Mouse (Mus musculus) Patski (cell line): ENCODE measurements around the gene Msantd3. TPM values are rescaled to one million over a fixed set of nuclear protein-coding genes. Genes with fewer than 3 reads are reported as not detected.

Source experiments
- ATAC-seq: fragments of 100-300 bp; one replicate; pipeline ENCODE4 v1.8.0; 2021
- CTCF ChIA-PET: fragments of 350-600 bp; sonication (Branson Sonifier 250); formaldehyde crosslinking; loops from one replicate; lab custom pipeline; 2022; ENCODE audit warnings: inconsistent platforms; lab: Charles Lee
- POLR2A ChIA-PET: fragments of 350-600 bp; sonication (Branson Sonifier 250); formaldehyde crosslinking; loops from one replicate; lab custom pipeline; 2022; ENCODE audit warnings: antibody characterized with exemption, inconsistent platforms; lab: Charles Lee
- DNase-seq: peaks from one replicate; pipeline ENCODE4 v3.0.0-alpha.2; 2011; ENCODE audit warnings: low read depth, low spot score
- H3K27me3 ChIP-seq: fragments of 371-371 bp; one replicate; pipeline ENCODE4 v1.5.1; 2021
- CTCF ChIP-seq: fragments of 100-300 bp; IDR thresholded peaks from one replicate; pipeline ENCODE4 v1.5.1; 2021
- in situ Hi-C: fragments of 300-500 bp; cut with MboI; formaldehyde crosslinking; loops from 3 replicates; pipeline ENCODE4 v1.11.1; 2018; ENCODE audit warnings: low pct_unique_long_range_greater_than_20kb, mixed read lengths
- polyA plus RNA-seq: library from polyadenylated mRNA; unstranded; gene quantifications from one replicate; pipeline ENCODE4 v1.2.3, GENCODE M21; 2021

Msantd3 gene
- polyA plus RNA-seq, result 28.5 TPM

- in situ Hi-C loops, result no loop called here
Measured at GRCm38 (mm10) chr4:48539841-48540575, at the start of gene Msantd3. Gene Msantd3, plus strand, starts transcription at chr4:48539935.

GRCm38 (mm10) chr4:48491290-48491743, 48.4 kb upstream of the Msantd3 start:
- DNase-seq, result no peak
- CTCF ChIA-PET, result no interaction called here

More at GRCm38 (mm10) chr4:48539841-48540575, at the start of gene Msantd3:
- TF ChIP-seq CTCF, result no peak
- CTCF ChIA-PET, result no interaction called here
- POLR2A ChIA-PET, result interaction anchor here (1.1 kb wide), 1 partner anchor 46 kb away, joined by 3 read pairs; no protein-coding TSS in a partner anchor
- DNase-seq (no peak), ATAC-seq (peak; percentile 72)
- H3K27me3 ChIP-seq, result no peaks in the 10 kb centered on the region

GRCm38 (mm10) chr4:48492510-48492909, 47.2 kb upstream of the Msantd3 start:
- ChIA-PET CTCF (no interaction called here), POLR2A (no interaction called here)
- no peak for ATAC-seq
- no peak for DNase-seq
- in situ Hi-C loops, result no loop called here
- no peak for TF ChIP-seq CTCF
- no peaks in the 10 kb centered on the region for H3K27me3 ChIP-seq

More at GRCm38 (mm10) chr4:48491290-48491743, 48.4 kb upstream of the Msantd3 start:
- no peak for TF ChIP-seq CTCF
- in situ Hi-C loops, result no loop called here
- POLR2A ChIA-PET, result no interaction called here
- H3K27me3 ChIP-seq, result no peaks in the 10 kb centered on the region
- no peak for ATAC-seq

- in situ Hi-C loops, result no loop called here
- no peak for TF ChIP-seq CTCF
- POLR2A ChIA-PET, result no interaction called here
- ATAC-seq (no peak), DNase-seq (no peak)
- CTCF ChIA-PET, result no interaction called here
- H3K27me3 ChIP-seq, result no peaks in the 10 kb centered on the region
Measured at GRCm38 (mm10) chr4:48510861-48511260, 28.9 kb upstream of the Msantd3 start.

GRCm38 (mm10) chr4:48529559-48529958, 10.2 kb upstream of the Msantd3 start:
- no peak for DNase-seq
- in situ Hi-C loops, result no loop called here
- ChIA-PET POLR2A (no interaction called here), CTCF (no interaction called here)
- H3K27me3 ChIP-seq, result no peaks in the 10 kb centered on the region
- no peak for TF ChIP-seq CTCF
- peak; percentile 51 for ATAC-seq

- POLR2A ChIA-PET, result no interaction called here
- DNase-seq, result no peak
- no peaks in the 10 kb centered on the region for H3K27me3 ChIP-seq
- TF ChIP-seq CTCF, result no peak
- CTCF ChIA-PET, result no interaction called here
- ATAC-seq, result no peak
- in situ Hi-C loops, result no loop called here
Measured at GRCm38 (mm10) chr4:48531804-48532601, 7.7 kb upstream of the Msantd3 start.

- ATAC-seq, result no peak
- CTCF ChIA-PET, result interaction anchor here (1.3 kb wide), 1 partner anchor 20 kb away, joined by 3 read pairs; no protein-coding TSS in a partner anchor
- DNase-seq, result no peak
- POLR2A ChIA-PET, result no interaction called here
- in situ Hi-C loops, result no loop called here
- no peak for TF ChIP-seq CTCF
- H3K27me3 ChIP-seq, result no peaks in the 10 kb centered on the region
Measured at GRCm38 (mm10) chr4:48536275-48536674, 3.5 kb upstream of the Msantd3 start.

- no peak for ATAC-seq
- ChIA-PET CTCF (no interaction called here), POLR2A (no interaction called here)
- in situ Hi-C loops, result no loop called here
- H3K27me3 ChIP-seq, result no peaks in the 10 kb centered on the region
- no peak for TF ChIP-seq CTCF
- no peak for DNase-seq
Measured at GRCm38 (mm10) chr4:48537024-48537423, 2.7 kb upstream of the Msantd3 start.

GRCm38 (mm10) chr4:48538581-48538980, 1.2 kb upstream of the Msantd3 start:
- no peak for DNase-seq
- H3K27me3 ChIP-seq, result no peaks in the 10 kb centered on the region
- ATAC-seq, result no peak
- TF ChIP-seq CTCF, result no peak
- ChIA-PET CTCF (no interaction called here), POLR2A (interaction anchor here (0.6 kb wide), 2 partner anchors 9 to 1570 kb away, joined by 3 to 5 read pairs; no protein-coding TSS in a partner anchor)
- in situ Hi-C loops, result no loop called here

GRCm38 (mm10) chr4:48540576-48541111, 909 bp downstream of the Msantd3 start:
- ChIA-PET CTCF (no interaction called here), POLR2A (interaction anchor here (1.1 kb wide), 1 partner anchor 46 kb away, joined by 3 read pairs; no protein-coding TSS in a partner anchor)
- no peak for TF ChIP-seq CTCF
- peak; percentile 45 for ATAC-seq
- in situ Hi-C loops, result no loop called here
- DNase-seq, result no peak
- no peaks in the 10 kb centered on the region for H3K27me3 ChIP-seq
